Mouse (Mus musculus): ENCODE data around the gene Srpk2. TPM values are rescaled to one million over a fixed set of nuclear protein-coding genes. Genes with fewer than 3 reads are reported as not detected.

The Srpk2 gene
- polyA plus RNA-seq, 1 experiment from 2014 or later: 124 TPM

- H3K4me3 ChIP-seq (ENCODE audit: low read depth, low read length): no peak overlapping the region
- no peaks in the 10 kb centered on the region for H3K36me3 ChIP-seq (ENCODE audit: control insufficient read depth, insufficient read depth, low read length)
- H3K27me3 ChIP-seq (ENCODE audit: control insufficient read depth, insufficient read depth, low read length): no peaks in the 10 kb centered on the region
- WGBS: 61% methylated on average over 1 of the region's 1 CpGs
- H3K27ac ChIP-seq (ENCODE audit: low read depth, low read length): no peak overlapping the region
- H3K9ac ChIP-seq (replicated peaks; ENCODE audit: low read depth, low read length): no peak overlapping the region
- H3K4me2 ChIP-seq (ENCODE audit: low read depth, low read length): no peak overlapping the region
- no peak for ATAC-seq (ENCODE audit: low read depth)
- H3K4me1 ChIP-seq (ENCODE audit: control insufficient read depth, insufficient read depth, low read length): no peaks in the 10 kb centered on the region
- H3K9me3 ChIP-seq (ENCODE audit: control insufficient read depth, low read length): no peaks in the 10 kb centered on the region
Observed at GRCm38 (mm10) chr5:23631490-23631889, 52.9 kb downstream of the Srpk2 start.

- Histone ChIP-seq H3K27ac (ENCODE audit: low read depth, low read length) (no peak overlapping the region), H3K9ac (replicated peaks; ENCODE audit: low read depth, low read length) (no peak overlapping the region), H3K27me3 (ENCODE audit: control insufficient read depth, insufficient read depth, low read length) (no peaks in the 10 kb centered on the region), H3K36me3 (ENCODE audit: control insufficient read depth, insufficient read depth, low read length) (no peaks in the 10 kb centered on the region), H3K4me2 (ENCODE audit: low read depth, low read length) (no peak overlapping the region), H3K4me3 (ENCODE audit: low read depth, low read length) (no peak overlapping the region), H3K4me1 (ENCODE audit: control insufficient read depth, insufficient read depth, low read length) (no peaks in the 10 kb centered on the region), H3K9me3 (ENCODE audit: control insufficient read depth, low read length) (no peaks in the 10 kb centered on the region)
- 93% methylated on average over 5 of the region's 5 CpGs for WGBS
- no peak for ATAC-seq (ENCODE audit: low read depth)
Observed at GRCm38 (mm10) chr5:23627221-23627620, 57.2 kb downstream of the Srpk2 start.

GRCm38 (mm10) chr5:23626173-23626572 is 58.2 kb downstream of the Srpk2 start:
- Histone ChIP-seq H3K4me2 (ENCODE audit: low read depth, low read length) (no peak overlapping the region), H3K36me3 (ENCODE audit: control insufficient read depth, insufficient read depth, low read length) (no peaks in the 10 kb centered on the region), H3K4me1 (ENCODE audit: control insufficient read depth, insufficient read depth, low read length) (no peaks in the 10 kb centered on the region), H3K27me3 (ENCODE audit: control insufficient read depth, insufficient read depth, low read length) (no peaks in the 10 kb centered on the region), H3K4me3 (ENCODE audit: low read depth, low read length) (no peak overlapping the region), H3K27ac (ENCODE audit: low read depth, low read length) (no peak overlapping the region), H3K9me3 (ENCODE audit: control insufficient read depth, low read length) (no peaks in the 10 kb centered on the region), H3K9ac (replicated peaks; ENCODE audit: low read depth, low read length) (no peak overlapping the region)
- no peak for ATAC-seq (ENCODE audit: low read depth)
- WGBS: 74% methylated on average over 2 of the region's 2 CpGs

- ATAC-seq (ENCODE audit: low read depth): no peak
- no peak overlapping the region for H3K4me2 ChIP-seq (ENCODE audit: low read depth, low read length)
- H3K4me3 ChIP-seq (ENCODE audit: low read depth, low read length): no peak overlapping the region
Observed at GRCm38 (mm10) chr5:23620621-23621020, 63.8 kb downstream of the Srpk2 start.

GRCm38 (mm10) chr5:23618656-23619055 is 65.8 kb downstream of the Srpk2 start:
- no peak overlapping the region for H3K9ac ChIP-seq (replicated peaks; ENCODE audit: low read depth, low read length)
- H3K36me3 ChIP-seq (ENCODE audit: control insufficient read depth, insufficient read depth, low read length): no peaks in the 10 kb centered on the region
- H3K4me2 ChIP-seq (ENCODE audit: low read depth, low read length): no peak overlapping the region
- H3K4me3 ChIP-seq (ENCODE audit: low read depth, low read length): no peak overlapping the region
- H3K4me1 ChIP-seq (ENCODE audit: control insufficient read depth, insufficient read depth, low read length): peaks cover 12% of the 10 kb centered on the region; the same call in 1 of the 2 replicates
- 91% methylated on average over 7 of the region's 7 CpGs for WGBS
- ATAC-seq (ENCODE audit: low read depth): no peak
- H3K27me3 ChIP-seq (ENCODE audit: control insufficient read depth, insufficient read depth, low read length): no peaks in the 10 kb centered on the region
- H3K9me3 ChIP-seq (ENCODE audit: control insufficient read depth, low read length): no peaks in the 10 kb centered on the region
- no peak overlapping the region for H3K27ac ChIP-seq (ENCODE audit: low read depth, low read length)

More at GRCm38 (mm10) chr5:23620621-23621020, 63.8 kb downstream of the Srpk2 start:
- Histone ChIP-seq H3K27me3 (ENCODE audit: control insufficient read depth, insufficient read depth, low read length) (no peaks in the 10 kb centered on the region), H3K36me3 (ENCODE audit: control insufficient read depth, insufficient read depth, low read length) (no peaks in the 10 kb centered on the region), H3K27ac (ENCODE audit: low read depth, low read length) (no peak overlapping the region), H3K9ac (replicated peaks; ENCODE audit: low read depth, low read length) (no peak overlapping the region), H3K4me1 (ENCODE audit: control insufficient read depth, insufficient read depth, low read length) (0 out of 2 replicates have a peak, but pooled peaks cover 3% of the 10 kb centered on the region), H3K9me3 (ENCODE audit: control insufficient read depth, low read length) (no peaks in the 10 kb centered on the region)
- 90% methylated on average over 8 of the region's 8 CpGs for whole genome bisulfite sequencing

- Histone ChIP-seq H3K9ac (replicated peaks; ENCODE audit: low read depth, low read length) (peak overlapping the region; percentile 52; the same call in 1 of the 2 replicates), H3K4me2 (ENCODE audit: low read depth, low read length) (peak overlapping the region; percentile 64), H3K4me1 (ENCODE audit: control insufficient read depth, insufficient read depth, low read length) (peaks cover 12% of the 10 kb centered on the region; the same call in 1 of the 2 replicates), H3K27me3 (ENCODE audit: control insufficient read depth, insufficient read depth, low read length) (no peaks in the 10 kb centered on the region), H3K36me3 (ENCODE audit: control insufficient read depth, insufficient read depth, low read length) (no peaks in the 10 kb centered on the region), H3K4me3 (ENCODE audit: low read depth, low read length) (peak overlapping the region; percentile 46), H3K9me3 (ENCODE audit: control insufficient read depth, low read length) (no peaks in the 10 kb centered on the region), H3K27ac (ENCODE audit: low read depth, low read length) (peak overlapping the region; percentile 86)
- 37% methylated on average over 5 of the region's 5 CpGs for WGBS
- no peak; the same call in 1 of the 2 replicates for ATAC-seq (ENCODE audit: low read depth)
Observed at GRCm38 (mm10) chr5:23617104-23617415, 67.4 kb downstream of the Srpk2 start.

- Histone ChIP-seq H3K36me3 (ENCODE audit: control insufficient read depth, insufficient read depth, low read length) (no peaks in the 10 kb centered on the region), H3K4me1 (ENCODE audit: control insufficient read depth, insufficient read depth, low read length) (peaks cover 12% of the 10 kb centered on the region; the same call in 1 of the 2 replicates), H3K4me2 (ENCODE audit: low read depth, low read length) (peak overlapping the region; percentile 64), H3K4me3 (ENCODE audit: low read depth, low read length) (peak overlapping the region; percentile 46), H3K9ac (replicated peaks; ENCODE audit: low read depth, low read length) (peak overlapping the region; percentile 52; the same call in 1 of the 2 replicates), H3K27ac (ENCODE audit: low read depth, low read length) (peak overlapping the region; percentile 86), H3K9me3 (ENCODE audit: control insufficient read depth, low read length) (no peaks in the 10 kb centered on the region), H3K27me3 (ENCODE audit: control insufficient read depth, insufficient read depth, low read length) (no peaks in the 10 kb centered on the region)
- ATAC-seq (ENCODE audit: low read depth): peak; percentile 90
- 19% methylated on average over 11 of the region's 11 CpGs for WGBS
Observed at GRCm38 (mm10) chr5:23616270-23617103, 67.9 kb downstream of the Srpk2 start.

GRCm38 (mm10) chr5:23615586-23616269 is 68.7 kb downstream of the Srpk2 start:
- ATAC-seq (ENCODE audit: low read depth): peak; percentile 56; the same call in 1 of the 2 replicates

GRCm38 (mm10) chr5:23612856-23613255 is 71.6 kb downstream of the Srpk2 start:
- H3K27me3 ChIP-seq (ENCODE audit: control insufficient read depth, insufficient read depth, low read length): no peaks in the 10 kb centered on the region
- 84% methylated on average over 3 of the region's 3 CpGs for WGBS
- no peaks in the 10 kb centered on the region for H3K9me3 ChIP-seq (ENCODE audit: control insufficient read depth, low read length)
- H3K9ac ChIP-seq (replicated peaks; ENCODE audit: low read depth, low read length): no peak overlapping the region
- no peak overlapping the region for H3K4me3 ChIP-seq (ENCODE audit: low read depth, low read length)
- ATAC-seq (ENCODE audit: low read depth): no peak
- no peak overlapping the region for H3K27ac ChIP-seq (ENCODE audit: low read depth, low read length)
- H3K4me2 ChIP-seq (ENCODE audit: low read depth, low read length): no peak overlapping the region
- H3K36me3 ChIP-seq (ENCODE audit: control insufficient read depth, insufficient read depth, low read length): no peaks in the 10 kb centered on the region
- H3K4me1 ChIP-seq (ENCODE audit: control insufficient read depth, insufficient read depth, low read length): peaks cover 12% of the 10 kb centered on the region; the same call in 1 of the 2 replicates

More at GRCm38 (mm10) chr5:23615586-23616269, 68.7 kb downstream of the Srpk2 start:
- peak overlapping the region; percentile 4; the same call in 1 of the 2 replicates for H3K27ac ChIP-seq (ENCODE audit: low read depth, low read length)
- peak overlapping the region; percentile 46 for H3K4me3 ChIP-seq (ENCODE audit: low read depth, low read length)
- peak overlapping the region; percentile 51; the same call in 1 of the 2 replicates for H3K9ac ChIP-seq (replicated peaks; ENCODE audit: low read depth, low read length)
- no peaks in the 10 kb centered on the region for H3K9me3 ChIP-seq (ENCODE audit: control insufficient read depth, low read length)
- H3K4me1 ChIP-seq (ENCODE audit: control insufficient read depth, insufficient read depth, low read length): peaks cover 12% of the 10 kb centered on the region; the same call in 1 of the 2 replicates
- peak overlapping the region; percentile 64 for H3K4me2 ChIP-seq (ENCODE audit: low read depth, low read length)
- no peaks in the 10 kb centered on the region for H3K36me3 ChIP-seq (ENCODE audit: control insufficient read depth, insufficient read depth, low read length)
- WGBS: 35% methylated on average over 5 of the region's 5 CpGs
- H3K27me3 ChIP-seq (ENCODE audit: control insufficient read depth, insufficient read depth, low read length): no peaks in the 10 kb centered on the region
